9 mouse cellular contexts compared by ENCODE assay signal in the genomic region with DNA sequence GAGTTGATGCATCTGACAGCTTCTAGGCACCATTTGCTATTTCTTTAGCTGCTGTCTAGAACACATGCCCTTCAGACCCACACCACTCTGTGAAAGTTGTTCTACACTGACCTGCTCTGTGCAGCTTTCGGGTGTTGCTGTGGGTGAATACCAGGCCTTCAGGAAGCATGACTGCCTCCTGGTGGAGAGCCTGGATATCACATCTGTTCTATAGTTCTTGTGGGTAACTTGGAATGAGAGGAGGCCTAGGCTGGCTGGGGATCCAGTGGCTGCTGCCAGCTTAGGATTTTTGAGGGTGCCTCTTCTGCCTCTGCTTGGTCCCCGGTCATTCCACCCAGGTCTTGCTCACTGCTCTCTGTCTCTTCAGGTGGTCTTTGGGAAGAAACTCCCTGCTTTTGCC. TPM values are rescaled to one million over a fixed set of nuclear protein-coding genes. Genes with fewer than 3 reads are reported as not detected.
A peak's percentile ranks its signal among the peaks of the same experiment; 100 is the strongest.
DNase-seq lines count a peak whose midpoint lies in the region; ATAC-seq and TF ChIP-seq lines count a peak whose summit lies in the region.
"Had no signal": no experiment of that assay in that cellular context is flagged by ENCODE, and none has a peak within 500 bp of the region (broad histone marks: within the 10 kb centered on the region; RNA-seq: fewer than 3 reads in every experiment).

No protein-coding gene starts in this region.

- peaks cover 1% of the 10 kb centered on the region for H3K79me2 ChIP-seq in heart, adult 2 months (replicated peaks; ENCODE audit: control insufficient read depth, insufficient read depth, low read length)

- no peak overlapping the region for H3K4me2 ChIP-seq in heart, embryonic 11.5 days
- H3K4me2 ChIP-seq in forebrain, embryonic 11.5 days (ENCODE audit: low read depth, low read length, severe bottlenecking), result no peak overlapping the region
- H3K4me2 ChIP-seq in kidney, embryonic 16.5 days (replicated peaks; ENCODE audit: low read depth, low read length), result no peak overlapping the region

- TF ChIP-seq CTCF in heart, adult 2 months (IDR thresholded peaks at IDR 0.05), result peak; percentile 87
- peak; percentile 57; the same call in 1 of the 2 replicates for TF ChIP-seq CTCF in bone marrow macrophage, adult 2 months (IDR thresholded peaks at IDR 0.05; ENCODE audit: low read depth, low read length)
- TF ChIP-seq CTCF in testis, adult 2 months (IDR thresholded peaks at IDR 0.05; ENCODE audit: control insufficient read depth, insufficient read depth, insufficient replicate concordance, low read depth, low read length), result peak; percentile 46; the same call in 1 of the 2 replicates

- ATAC-seq in heart, embryonic 11.5 days (replicated peaks; ENCODE audit: insufficient number of reproducible peaks, low FRiP score, low TSS enrichment), result no peak
- ATAC-seq in forebrain, embryonic 11.5 days (replicated peaks; ENCODE audit: low FRiP score), result 0 out of 2 replicates have a peak, but pooled peaks have one; percentile 46
- no peak for ATAC-seq in kidney, embryonic 16.5 days (ENCODE audit: low FRiP score, low TSS enrichment)

- TF ChIP-seq EP300 in heart, adult 2 months (IDR thresholded peaks at IDR 0.05; ENCODE audit: insufficient read depth, low read depth, low read length), result no peak

- no peaks in the 10 kb centered on the region for H3K9me3 ChIP-seq in heart, embryonic 11.5 days (replicated peaks; ENCODE audit: control insufficient read depth, low read length)
- H3K9me3 ChIP-seq in forebrain, embryonic 11.5 days (ENCODE audit: control insufficient read depth, low read length), result no peaks in the 10 kb centered on the region
- no peaks in the 10 kb centered on the region for H3K9me3 ChIP-seq in kidney, embryonic 16.5 days (ENCODE audit: low read length)

- peak; percentile 57 to 61 for DNase-seq in heart, adult 2 months
- DNase-seq in CD4-positive, CD25-positive, alpha-beta regulatory T cell, adult 2 months (ENCODE audit: low read depth, low spot score), result peak; percentile 86
- peak; percentile 80 for DNase-seq in forebrain, embryonic 11.5 days (ENCODE audit: low spot score)
- DNase-seq in lung, postnatal 25 days (ENCODE audit: low spot score), result peak; percentile 75

- no peak for TF ChIP-seq POLR2A in heart, adult 2 months (IDR thresholded peaks at IDR 0.05; ENCODE audit: insufficient read depth, low read depth, low read length)
- no peak for TF ChIP-seq POLR2A in bone marrow macrophage, adult 2 months (IDR thresholded peaks at IDR 0.05; ENCODE audit: borderline replicate concordance, low read depth, low read length)
- no peak for TF ChIP-seq POLR2A in testis, adult 2 months (IDR thresholded peaks at IDR 0.05; ENCODE audit: control insufficient read depth, low read depth, low read length)

- no peaks in the 10 kb centered on the region for H3K36me3 ChIP-seq in heart, adult 2 months (ENCODE audit: control insufficient read depth, insufficient read depth, low read length)
- peaks cover 27% of the 10 kb centered on the region for H3K36me3 ChIP-seq in heart, embryonic 11.5 days (ENCODE audit: control insufficient read depth, insufficient read depth, low read length)
- peaks cover 13% of the 10 kb centered on the region; the same call in 1 of the 2 replicates for H3K36me3 ChIP-seq in forebrain, embryonic 11.5 days (ENCODE audit: control insufficient read depth, insufficient read depth, low read length)
- peaks cover 41% of the 10 kb centered on the region for H3K36me3 ChIP-seq in kidney, embryonic 16.5 days (ENCODE audit: insufficient read depth, low read length)
- H3K36me3 ChIP-seq in testis, adult 2 months (ENCODE audit: control insufficient read depth, insufficient read depth, low read length), result no peaks in the 10 kb centered on the region; the same call in 1 of the 2 replicates

- H3K9ac ChIP-seq in heart, adult 2 months (ENCODE audit: low read depth, low read length), result no peak overlapping the region
- no peak overlapping the region for H3K9ac ChIP-seq in heart, embryonic 11.5 days (ENCODE audit: low read depth, low read length)
- H3K9ac ChIP-seq in forebrain, embryonic 11.5 days (ENCODE audit: low read length), result no peak overlapping the region
- H3K9ac ChIP-seq in kidney, embryonic 16.5 days (replicated peaks; ENCODE audit: low read length), result peak overlapping the region; percentile 15; the same call in 1 of the 2 replicates

- no peak overlapping the region for H3K27ac ChIP-seq in heart, adult 2 months
- no peak overlapping the region for H3K27ac ChIP-seq in heart, embryonic 11.5 days (ENCODE audit: low read depth, low read length)
- no peak overlapping the region for H3K27ac ChIP-seq in bone marrow macrophage, adult 2 months (ENCODE audit: insufficient read depth, low read depth, low read length)
- no peak overlapping the region for H3K27ac ChIP-seq in forebrain, embryonic 11.5 days (ENCODE audit: low read depth, low read length)
- no peak overlapping the region for H3K27ac ChIP-seq in kidney, embryonic 16.5 days (ENCODE audit: low read length)
- no peak overlapping the region for H3K27ac ChIP-seq in testis, adult 2 months (ENCODE audit: control insufficient read depth, insufficient read depth, low read depth, low read length)

- peaks cover 12% of the 10 kb centered on the region for H3K4me1 ChIP-seq in heart, adult 2 months (ENCODE audit: control insufficient read depth, insufficient read depth, low read length)
- H3K4me1 ChIP-seq in heart, embryonic 11.5 days (ENCODE audit: control insufficient read depth, insufficient read depth, low read length), result peaks cover 17% of the 10 kb centered on the region
- H3K4me1 ChIP-seq in bone marrow macrophage, adult 2 months (ENCODE audit: control insufficient read depth, insufficient read depth, low read length), result peaks cover 25% of the 10 kb centered on the region
- H3K4me1 ChIP-seq in forebrain, embryonic 11.5 days (replicated peaks; ENCODE audit: control insufficient read depth, insufficient read depth, low read length), result peaks cover 3% of the 10 kb centered on the region
- H3K4me1 ChIP-seq in kidney, embryonic 16.5 days (ENCODE audit: insufficient read depth, low read length), result peaks cover 19% of the 10 kb centered on the region
- peaks cover 4% of the 10 kb centered on the region for H3K4me1 ChIP-seq in testis, adult 2 months (ENCODE audit: control insufficient read depth, insufficient read depth, low read length)

- H3K27me3 ChIP-seq in heart, adult 2 months (ENCODE audit: control insufficient read depth, insufficient read depth, low read length), result no peaks in the 10 kb centered on the region
- H3K27me3 ChIP-seq in heart, embryonic 11.5 days (ENCODE audit: control insufficient read depth, insufficient read depth, low read length), result no peaks in the 10 kb centered on the region
- no peaks in the 10 kb centered on the region for H3K27me3 ChIP-seq in forebrain, embryonic 11.5 days (ENCODE audit: control insufficient read depth, insufficient read depth, low read length)
- H3K27me3 ChIP-seq in kidney, embryonic 16.5 days (ENCODE audit: insufficient read depth, low read length), result no peaks in the 10 kb centered on the region
- H3K27me3 ChIP-seq in testis, adult 2 months (ENCODE audit: control insufficient read depth, insufficient read depth, low read length), result no peaks in the 10 kb centered on the region

- 53% methylated on average over 2 of the region's 2 CpGs for WGBS in heart, adult 2 months
- WGBS in heart, embryonic 11.5 days (ENCODE audit: insufficient replicate concordance), result 66% methylated on average over 2 of the region's 2 CpGs
- WGBS in forebrain, embryonic 11.5 days, result 54% methylated on average over 2 of the region's 2 CpGs
- 69% methylated on average over 2 of the region's 2 CpGs for WGBS in kidney, embryonic 16.5 days

- no peak overlapping the region for H3K4me3 ChIP-seq in heart, adult 2 months
- H3K4me3 ChIP-seq in heart, embryonic 11.5 days (ENCODE audit: low read depth, low read length), result no peak overlapping the region
- H3K4me3 ChIP-seq in bone marrow macrophage, adult 2 months (ENCODE audit: insufficient read depth, low read length), result no peak overlapping the region
- no peak overlapping the region for H3K4me3 ChIP-seq in forebrain, embryonic 11.5 days (ENCODE audit: low read depth, low read length)
- H3K4me3 ChIP-seq in kidney, embryonic 16.5 days (ENCODE audit: low read length), result no peak overlapping the region
- no peak overlapping the region for H3K4me3 ChIP-seq in testis, adult 2 months (ENCODE audit: control insufficient read depth, low read depth, low read length)

- intact Hi-C loops in heart, adult 2 months (cut with DNase I), result loop anchor here (2.0 kb wide), 1 partner anchor 19 kb away; no protein-coding TSS in a partner anchor

RNA-seq across cellular contexts. Expression of a gene that starts 6.7 kb away (rescaled TPM):
- total RNA-seq in heart, adult 2 months (2021), result 10 to 100 TPM; 17.4 to 17.5 TPM
- polyA plus RNA-seq in heart, adult 2 months (2012; rRNA removed), result 28.1 and 29.9 TPM in 2 replicates
- 19.7 and 22.0 TPM in 2 replicates for polyA plus RNA-seq in heart, embryonic 11.5 days (2014; fragmentation: Nextera tagmentation; extraction: Ambion mirVana)
- 28.0 and 29.6 TPM in 2 replicates for polyA plus RNA-seq in bone marrow macrophage, adult 2 months (2012; ENCODE audit: insufficient read depth, insufficient read length, missing spikeins)
- polyA plus RNA-seq in forebrain, embryonic 11.5 days (2014; fragmentation: Nextera tagmentation; extraction: Ambion mirVana), result 37.6 and 38.4 TPM in 2 replicates
- polyA plus RNA-seq in kidney, embryonic 16.5 days (2015; fragmentation: Nextera tagmentation; extraction: Ambion mirVana), result 19.7 and 22.7 TPM in 2 replicates
- 45.4 and 50.0 TPM in 2 replicates for polyA plus RNA-seq in testis, adult 2 months (2012; rRNA removed)

RNA-seq across cellular contexts. Expression of a gene that starts 13.6 kb away (rescaled TPM):
- under 1 TPM; 0.16 to 0.30 TPM for total RNA-seq in heart, adult 2 months (2021)
- 0.43 and 1.00 TPM in 2 replicates for polyA plus RNA-seq in heart, adult 2 months (2012; rRNA removed)
- polyA plus RNA-seq in heart, embryonic 11.5 days (2014; fragmentation: Nextera tagmentation; extraction: Ambion mirVana), result 0.39 and 0.65 TPM in 2 replicates
- polyA plus RNA-seq in bone marrow macrophage, adult 2 months (2012; ENCODE audit: insufficient read depth, insufficient read length, missing spikeins), result 0.41 and 0.79 TPM in 2 replicates
- 14.0 and 17.0 TPM in 2 replicates for polyA plus RNA-seq in forebrain, embryonic 11.5 days (2014; fragmentation: Nextera tagmentation; extraction: Ambion mirVana)
- 2.3 and 2.9 TPM in 2 replicates for polyA plus RNA-seq in kidney, embryonic 16.5 days (2015; fragmentation: Nextera tagmentation; extraction: Ambion mirVana)
- 0.20 and 0.30 TPM in 2 replicates for polyA plus RNA-seq in testis, adult 2 months (2012; rRNA removed)

RNA-seq across cellular contexts. Expression of a gene that starts 17.9 kb away (rescaled TPM):
- total RNA-seq in heart, adult 2 months (2021), result not detected
- polyA plus RNA-seq in heart, adult 2 months (2012; rRNA removed), result not detected in 2 replicates
- not detected in 2 replicates for polyA plus RNA-seq in heart, embryonic 11.5 days (2014; fragmentation: Nextera tagmentation; extraction: Ambion mirVana)
- polyA plus RNA-seq in bone marrow macrophage, adult 2 months (2012; ENCODE audit: insufficient read depth, insufficient read length, missing spikeins), result not detected in 2 replicates
- polyA plus RNA-seq in forebrain, embryonic 11.5 days (2014; fragmentation: Nextera tagmentation; extraction: Ambion mirVana), result 0.32 TPM in 1 of 2 replicates, not detected in the other
- polyA plus RNA-seq in kidney, embryonic 16.5 days (2015; fragmentation: Nextera tagmentation; extraction: Ambion mirVana), result 0.37 TPM in 1 of 2 replicates, not detected in the other
- 0.19 TPM in 1 of 2 replicates, not detected in the other for polyA plus RNA-seq in testis, adult 2 months (2012; rRNA removed)
- total RNA-seq: adrenal gland, postnatal 4 days had no signal

RNA-seq across cellular contexts. Expression of a gene that starts 19.8 kb away (rescaled TPM):
- 10 to 100 TPM; 20.3 to 21.5 TPM for total RNA-seq in heart, adult 2 months (2021)
- polyA plus RNA-seq in heart, adult 2 months (2012; rRNA removed), result 14.0 and 14.6 TPM in 2 replicates
- 36.7 and 39.0 TPM in 2 replicates for polyA plus RNA-seq in heart, embryonic 11.5 days (2014; fragmentation: Nextera tagmentation; extraction: Ambion mirVana)
- 21.6 and 22.0 TPM in 2 replicates for polyA plus RNA-seq in bone marrow macrophage, adult 2 months (2012; ENCODE audit: insufficient read depth, insufficient read length, missing spikeins)
- polyA plus RNA-seq in forebrain, embryonic 11.5 days (2014; fragmentation: Nextera tagmentation; extraction: Ambion mirVana), result 54.9 and 55.4 TPM in 2 replicates
- 44.4 and 45.3 TPM in 2 replicates for polyA plus RNA-seq in kidney, embryonic 16.5 days (2015; fragmentation: Nextera tagmentation; extraction: Ambion mirVana)
- 144 and 150 TPM in 2 replicates for polyA plus RNA-seq in testis, adult 2 months (2012; rRNA removed)

RNA-seq across cellular contexts. Expression of a gene that starts 19.8 kb away (rescaled TPM):
- 1 to 10 TPM in 1 of 2 experiments, under 1 TPM in 1; 0.65 to 1.0 TPM for total RNA-seq in heart, adult 2 months (2021)
- 2.4 and 4.5 TPM in 2 replicates for polyA plus RNA-seq in heart, adult 2 months (2012; rRNA removed)
- 0.49 and 1.1 TPM in 2 replicates for polyA plus RNA-seq in heart, embryonic 11.5 days (2014; fragmentation: Nextera tagmentation; extraction: Ambion mirVana)
- 3.9 and 6.0 TPM in 2 replicates for polyA plus RNA-seq in bone marrow macrophage, adult 2 months (2012; ENCODE audit: insufficient read depth, insufficient read length, missing spikeins)
- polyA plus RNA-seq in forebrain, embryonic 11.5 days (2014; fragmentation: Nextera tagmentation; extraction: Ambion mirVana), result 1.7 and 1.9 TPM in 2 replicates
- polyA plus RNA-seq in kidney, embryonic 16.5 days (2015; fragmentation: Nextera tagmentation; extraction: Ambion mirVana), result 1.9 and 2.7 TPM in 2 replicates
- 62.1 and 63.2 TPM in 2 replicates for polyA plus RNA-seq in testis, adult 2 months (2012; rRNA removed)
